Mouse (Mus musculus): Measurements from ENCODE around the gene Grcc10.

Gene Grcc10

DNA sequence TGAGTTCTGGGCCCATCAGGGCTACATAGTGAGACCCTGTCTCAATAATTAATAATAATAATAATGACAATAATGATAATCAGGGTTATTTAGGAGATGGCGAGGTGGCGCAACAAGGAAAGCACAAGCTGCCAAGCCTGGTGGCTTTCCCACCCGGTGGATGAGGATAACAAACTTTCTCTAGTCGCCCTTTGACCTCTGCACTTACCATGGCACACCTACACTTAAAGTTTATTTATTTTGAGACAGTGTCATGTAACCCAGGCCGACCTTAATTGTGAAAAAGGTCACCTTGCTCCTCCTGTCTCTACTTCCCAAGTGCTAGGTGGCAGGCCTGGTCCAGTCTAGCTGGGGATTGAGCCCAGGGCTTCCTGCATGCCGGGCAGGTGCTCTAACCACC lies 42.4 kb downstream of the Grcc10 start:
- DNase-seq, result no peak

DNA sequence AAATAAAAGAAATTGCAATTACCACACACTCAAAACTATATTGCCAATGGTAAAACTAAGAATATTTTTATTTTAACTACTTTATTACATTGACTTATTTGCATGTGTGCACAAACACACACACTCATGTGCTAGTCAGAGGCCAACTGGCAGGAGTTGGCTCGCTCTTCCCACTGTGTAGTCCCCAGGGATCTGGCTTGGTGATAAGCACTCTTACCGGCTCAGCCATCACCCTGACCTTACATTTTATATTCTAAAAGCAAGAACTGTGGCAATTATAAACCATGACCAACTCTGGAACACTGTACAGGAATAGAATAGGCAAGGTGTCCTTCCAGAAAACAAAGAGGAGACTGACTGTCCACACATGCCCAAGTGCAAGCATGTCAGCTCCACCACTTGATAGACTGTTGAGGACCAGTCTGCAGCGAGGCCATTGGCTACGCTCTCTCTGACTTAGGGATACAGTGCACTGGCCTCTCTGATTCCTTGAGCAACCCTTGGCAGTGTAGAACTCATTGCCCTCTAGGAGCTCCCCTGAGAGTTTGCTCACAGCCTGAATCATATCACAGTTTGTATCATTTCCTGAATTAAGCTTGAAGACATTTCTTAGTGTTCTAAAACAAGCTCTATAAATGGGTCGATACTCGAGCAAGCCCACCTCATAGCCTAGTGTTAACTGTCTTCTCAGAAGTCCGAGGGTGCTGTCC lies 44.6 kb downstream of the Grcc10 start:
- no peak for DNase-seq

DNA sequence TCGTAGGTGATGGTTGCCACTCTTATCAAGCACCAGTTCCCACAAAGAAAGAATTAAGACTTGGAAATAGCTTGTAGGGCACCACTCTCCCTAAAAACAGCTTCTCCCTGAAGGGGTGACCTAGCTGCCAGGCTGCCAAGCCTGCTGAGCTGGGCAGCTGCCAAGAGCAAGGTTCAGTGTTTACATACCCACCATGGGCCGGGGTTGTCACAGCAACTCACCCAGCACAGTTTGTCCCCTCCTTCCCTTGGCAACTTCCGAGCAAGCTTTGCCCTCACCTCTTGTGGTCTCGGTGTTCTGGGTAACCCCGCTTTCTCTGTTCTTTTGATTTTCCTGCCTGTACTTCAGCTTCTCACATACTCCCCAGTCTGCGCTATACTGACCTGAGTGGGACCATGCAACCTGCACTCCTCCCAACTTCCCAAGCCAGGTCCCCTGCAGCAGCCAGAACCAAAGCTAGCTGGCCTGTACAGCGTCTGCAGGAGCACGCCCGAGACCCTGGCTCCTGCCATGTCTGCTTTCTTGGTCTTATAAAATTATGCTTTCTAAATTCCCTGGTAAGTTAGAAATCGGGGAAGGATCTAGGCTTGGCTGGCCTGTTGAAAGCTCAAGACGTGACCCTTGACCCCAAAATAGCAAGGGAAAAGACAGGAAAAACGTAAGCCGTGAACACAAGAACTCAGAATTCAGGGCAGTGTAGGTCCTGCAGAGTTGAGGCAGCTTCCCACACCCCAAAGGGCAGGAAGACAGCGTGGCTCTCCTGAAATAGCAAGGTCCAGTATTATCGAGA lies 46.8 kb downstream of the Grcc10 start:
- peak; percentile 36 for DNase-seq

DNA sequence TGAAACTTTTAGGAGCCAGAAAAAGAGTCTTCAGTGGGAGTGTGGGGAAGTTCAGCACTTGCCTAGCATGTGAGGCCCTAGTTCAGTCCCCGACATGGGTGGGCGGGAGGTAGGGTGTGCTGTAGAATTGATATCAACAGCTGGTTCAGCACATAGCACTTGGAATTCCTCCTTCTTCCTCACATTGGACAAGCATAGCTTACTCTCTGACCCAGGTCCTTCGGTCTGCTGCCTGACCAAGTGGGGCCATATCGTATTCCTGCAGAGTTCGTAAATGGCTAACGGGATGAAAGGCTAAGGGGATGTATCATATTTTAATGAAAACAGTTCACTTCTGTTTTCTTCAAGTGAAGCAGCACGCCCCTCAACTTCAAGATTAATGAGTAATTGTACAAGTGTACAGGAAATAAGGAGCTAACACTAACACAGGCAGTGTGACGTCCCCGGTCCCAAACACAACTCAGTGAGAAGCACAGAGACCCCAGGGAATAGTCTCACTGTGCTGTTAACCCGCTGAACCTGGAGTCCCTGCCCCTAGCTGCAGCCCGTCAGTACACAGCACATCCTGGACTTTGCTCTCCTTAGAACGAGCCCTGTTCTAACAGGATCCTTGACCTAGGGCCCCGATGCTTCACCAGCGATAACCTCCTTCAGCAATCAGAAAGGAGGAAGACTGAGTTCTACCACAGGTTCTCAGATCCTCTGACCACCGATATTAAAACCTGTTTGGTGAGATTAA lies 47.8 kb downstream of the Grcc10 start:
- DNase-seq, result no peak

DNA sequence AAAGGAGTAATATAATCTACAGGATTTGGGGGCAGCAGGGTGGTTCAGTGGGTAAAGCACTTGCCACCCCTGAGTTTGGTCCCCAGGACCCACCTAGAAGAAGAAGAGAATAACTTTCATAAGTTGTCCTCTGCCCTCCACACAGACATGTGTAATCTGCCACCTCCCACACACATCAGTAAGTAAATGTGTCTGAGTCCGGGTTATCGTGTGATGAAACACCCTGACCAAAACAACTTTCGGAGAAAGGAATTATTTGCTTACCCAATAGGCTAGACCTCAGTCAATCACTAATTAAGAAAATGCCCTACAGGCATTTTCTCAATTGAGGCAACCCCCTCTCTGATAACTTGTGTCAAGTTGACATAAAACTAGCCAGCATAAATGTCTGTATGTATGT lies 50.7 kb downstream of the Grcc10 start:
- DNase-seq, result no peak

All from retina, postnatal 1 day (tissue).